21 mouse cellular contexts compared by ENCODE assay signal in the genomic region with DNA sequence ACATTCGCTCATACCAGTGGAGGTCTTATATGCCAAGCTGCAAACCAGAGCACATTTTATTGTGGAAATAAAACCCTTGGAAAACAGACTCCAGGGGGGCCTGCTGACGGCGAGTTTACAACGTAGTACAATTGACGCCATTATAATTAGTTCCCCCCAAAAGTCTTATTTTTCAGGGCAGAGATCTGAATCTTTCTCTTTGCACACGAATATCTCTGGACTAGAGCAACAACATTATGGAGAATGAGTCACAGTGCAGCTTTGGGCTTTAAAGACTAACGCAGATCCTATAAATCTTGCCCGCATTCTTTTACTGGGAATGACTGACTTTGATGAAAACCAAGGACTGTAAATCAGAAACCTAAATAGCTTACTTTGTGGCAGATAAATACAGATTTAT.
DNase-seq lines count a peak whose midpoint lies in the region; ATAC-seq and TF ChIP-seq lines count a peak whose summit lies in the region.
"Had no signal": no experiment of that assay in that cellular context is flagged by ENCODE, and none has a peak within 500 bp of the region (broad histone marks: within the 10 kb centered on the region; RNA-seq: fewer than 3 reads in every experiment).

No protein-coding gene starts in this region.

- no peak for ATAC-seq in intestine, embryonic 14.5 days (replicated peaks; ENCODE audit: low FRiP score, low TSS enrichment, low read depth)
- no peak for ATAC-seq in intestine, postnatal 0 days
- no peak for ATAC-seq in neural tube, embryonic 13.5 days (ENCODE audit: low read depth)
- peak; percentile 36; the same call in 1 of the 2 replicates for ATAC-seq in limb, embryonic 12.5 days (ENCODE audit: insufficient number of reproducible peaks, insufficient read depth, low FRiP score, low TSS enrichment, low read depth)
- no peak for ATAC-seq in stomach, postnatal 0 days (ENCODE audit: low FRiP score, low TSS enrichment)
- ATAC-seq: activated CD4-positive, CD25-positive, alpha-beta regulatory T cell, adult 4 months; Patski had no signal

- peaks cover 26% of the 10 kb centered on the region for H3K4me1 ChIP-seq in intestine, embryonic 14.5 days (replicated peaks; ENCODE audit: control insufficient read depth, insufficient read depth, low read length)
- H3K4me1 ChIP-seq in intestine, postnatal 0 days (replicated peaks; ENCODE audit: control insufficient read depth, insufficient read depth, low read length): peaks cover 8% of the 10 kb centered on the region
- H3K4me1 ChIP-seq in neural tube, embryonic 13.5 days (replicated peaks): peaks cover 30% of the 10 kb centered on the region
- H3K4me1 ChIP-seq in limb, embryonic 12.5 days (replicated peaks): peaks cover 38% of the 10 kb centered on the region
- peaks cover 5% of the 10 kb centered on the region; the same call in 1 of the 2 replicates for H3K4me1 ChIP-seq in stomach, postnatal 0 days (replicated peaks; ENCODE audit: control insufficient read depth, insufficient read depth)
- H3K4me1 ChIP-seq: liver, embryonic 15.5 days had no signal

- H3K27me3 ChIP-seq in intestine, embryonic 14.5 days (replicated peaks; ENCODE audit: control insufficient read depth, insufficient read depth, low read length): no peaks in the 10 kb centered on the region
- H3K27me3 ChIP-seq in intestine, postnatal 0 days (replicated peaks; ENCODE audit: control insufficient read depth, insufficient read depth, low read length): no peaks in the 10 kb centered on the region
- H3K27me3 ChIP-seq in neural tube, embryonic 13.5 days: peaks cover 45% of the 10 kb centered on the region
- H3K27me3 ChIP-seq in limb, embryonic 12.5 days: no peaks in the 10 kb centered on the region
- H3K27me3 ChIP-seq in stomach, postnatal 0 days (ENCODE audit: control insufficient read depth, insufficient read depth, low read length): no peaks in the 10 kb centered on the region
- H3K27me3 ChIP-seq: heart, embryonic 15.5 days; liver, embryonic 15.5 days; Patski had no signal

- H3K36me3 ChIP-seq in intestine, embryonic 14.5 days (ENCODE audit: control insufficient read depth, insufficient read depth, low read length): no peaks in the 10 kb centered on the region
- no peaks in the 10 kb centered on the region for H3K36me3 ChIP-seq in intestine, postnatal 0 days (ENCODE audit: control insufficient read depth, insufficient read depth)
- H3K36me3 ChIP-seq in neural tube, embryonic 13.5 days: no peaks in the 10 kb centered on the region
- no peaks in the 10 kb centered on the region for H3K36me3 ChIP-seq in limb, embryonic 12.5 days
- H3K36me3 ChIP-seq in stomach, postnatal 0 days (ENCODE audit: control insufficient read depth, insufficient read depth, low read length): no peaks in the 10 kb centered on the region
- H3K36me3 ChIP-seq: heart, embryonic 15.5 days; liver, embryonic 15.5 days had no signal

- H3K27ac ChIP-seq in intestine, embryonic 14.5 days (ENCODE audit: low read depth): peak overlapping the region; percentile 57; the same call in 1 of the 2 replicates
- no peak overlapping the region for H3K27ac ChIP-seq in intestine, postnatal 0 days (ENCODE audit: low read depth, low read length)
- H3K27ac ChIP-seq in neural tube, embryonic 13.5 days (replicated peaks): peak overlapping the region; percentile 24; the same call in 1 of the 2 replicates
- H3K27ac ChIP-seq in limb, embryonic 12.5 days: peak overlapping the region; percentile 89
- H3K27ac ChIP-seq in stomach, postnatal 0 days (replicated peaks): peak overlapping the region; percentile 61
- H3K27ac ChIP-seq: heart, embryonic 15.5 days; liver, embryonic 15.5 days; macrophage had no signal

- no peak overlapping the region for H3K4me2 ChIP-seq in intestine, embryonic 14.5 days (ENCODE audit: low read length)
- no peak overlapping the region for H3K4me2 ChIP-seq in intestine, postnatal 0 days (replicated peaks; ENCODE audit: low read depth)
- no peak overlapping the region for H3K4me2 ChIP-seq in neural tube, embryonic 13.5 days
- peak overlapping the region; percentile 27; the same call in 1 of the 2 replicates for H3K4me2 ChIP-seq in limb, embryonic 12.5 days
- no peak overlapping the region for H3K4me2 ChIP-seq in stomach, postnatal 0 days (replicated peaks; ENCODE audit: low read depth)
- H3K4me2 ChIP-seq: heart, embryonic 15.5 days; liver, embryonic 15.5 days; midbrain, embryonic 11.5 days had no signal

- no peaks in the 10 kb centered on the region for H3K9me3 ChIP-seq in intestine, embryonic 14.5 days (ENCODE audit: control insufficient read depth, low read length)
- no peaks in the 10 kb centered on the region for H3K9me3 ChIP-seq in intestine, postnatal 0 days (ENCODE audit: control insufficient read depth)
- H3K9me3 ChIP-seq in neural tube, embryonic 13.5 days: no peaks in the 10 kb centered on the region
- no peaks in the 10 kb centered on the region for H3K9me3 ChIP-seq in limb, embryonic 12.5 days
- no peaks in the 10 kb centered on the region for H3K9me3 ChIP-seq in stomach, postnatal 0 days (ENCODE audit: control insufficient read depth, low read length)
- H3K9me3 ChIP-seq: heart, embryonic 15.5 days; liver, embryonic 15.5 days had no signal

- H3K4me3 ChIP-seq in intestine, embryonic 14.5 days (ENCODE audit: low read depth, low read length): no peak overlapping the region
- no peak overlapping the region for H3K4me3 ChIP-seq in intestine, postnatal 0 days (ENCODE audit: low read depth, low read length)
- H3K4me3 ChIP-seq in neural tube, embryonic 13.5 days: no peak overlapping the region
- H3K4me3 ChIP-seq in limb, embryonic 12.5 days (replicated peaks): no peak overlapping the region
- no peak overlapping the region for H3K4me3 ChIP-seq in stomach, postnatal 0 days (ENCODE audit: low read depth, low read length)
- H3K4me3 ChIP-seq: heart, embryonic 15.5 days; liver, embryonic 15.5 days had no signal

- TF ChIP-seq EP300 in stomach, postnatal 0 days (optimal IDR thresholded peaks at IDR 0.05): no peak

- no peak overlapping the region for H3K9ac ChIP-seq in intestine, embryonic 14.5 days (ENCODE audit: low read length)
- no peak overlapping the region for H3K9ac ChIP-seq in intestine, postnatal 0 days (ENCODE audit: low read depth, low read length)
- H3K9ac ChIP-seq in neural tube, embryonic 13.5 days: no peak overlapping the region
- H3K9ac ChIP-seq in limb, embryonic 12.5 days (replicated peaks): no peak overlapping the region
- H3K9ac ChIP-seq in stomach, postnatal 0 days (ENCODE audit: low read length): no peak overlapping the region
- H3K9ac ChIP-seq: heart, embryonic 15.5 days; liver, embryonic 15.5 days had no signal

- no peak for TF ChIP-seq CTCF in intestine, postnatal 0 days (IDR thresholded peaks at IDR 0.05; ENCODE audit: low read depth)
- TF ChIP-seq CTCF in stomach, postnatal 0 days (IDR thresholded peaks at IDR 0.05; ENCODE audit: low read depth): no peak

- 25% methylated on average over 8 of the region's 8 CpGs for WGBS in intestine, embryonic 14.5 days
- WGBS in intestine, postnatal 0 days: 44% methylated on average over 8 of the region's 8 CpGs
- 9% methylated on average over 8 of the region's 8 CpGs for WGBS in neural tube, embryonic 13.5 days
- WGBS in limb, embryonic 12.5 days: 7% methylated on average over 8 of the region's 8 CpGs
- WGBS in stomach, postnatal 0 days: 37% methylated on average over 8 of the region's 8 CpGs

- DNase-seq in intestine, embryonic 14.5 days (ENCODE audit: low spot score): no peak
- no peak for DNase-seq in neural tube, embryonic 10.5 days (ENCODE audit: extremely low spot score, low spot score)
- no peak for DNase-seq in stomach, postnatal 0 days (ENCODE audit: low spot score)
- DNase-seq in adrenal gland, adult 18-20 months (ENCODE audit: low spot score in 2 of 2): no peak
- DNase-seq in spleen, adult 18-20 months: no peak
- DNase-seq: cerebellum, adult 9-10 months; gastrocnemius, postnatal 10 days; heart, adult 18-20 months; kidney, adult 11 months; layer of hippocampus, postnatal 36 days; right cerebral cortex, postnatal 4 days; thymus, postnatal 14 days had no signal
